Mouse (Mus musculus) left cerebral cortex, adult 2 months (tissue): ENCODE data around the gene Bnip3. TPM values are rescaled to one million over a fixed set of nuclear protein-coding genes. Genes with fewer than 3 reads are reported as not detected.

Experiments used
- DNase-seq, 2 experiments: peaks; one replicate each; pipeline ENCODE4 v3.0.0; 2021 to 2022; ENCODE audit warnings: low spot score in 2 of 2, mixed read lengths in 1 of 2; ENCODE audit errors: extremely low spot score in 1 of 2
- H3K27ac ChIP-seq: fragments of 200-600 bp; 2 replicates; pipeline ENCODE4 v1.8.1; 2022
- H3K4me3 ChIP-seq: fragments of 200-600 bp; 2 replicates; pipeline ENCODE4 v1.8.1; 2022
- CTCF ChIP-seq: fragments of 200-600 bp; IDR thresholded peaks from 2 replicates; pipeline ENCODE4 v1.8.1; 2022; ENCODE audit warnings: antibody characterized with exemption, mild to moderate bottlenecking, moderate library complexity
- intact Hi-C: fragments of 180-260 bp; cut with DNase I; formaldehyde crosslinking; loops from one replicate; pipeline ENCODE4 v1.15.1; 2025
- total RNA-seq, 2 experiments: library from RNA; stranded (reverse); gene quantifications; 2 replicates each; pipeline ENCODE4 v1.2.3; 2021

Bnip3 gene
- total RNA-seq, 2 experiments from 2014 or later: 128 to 136 TPM

DNA sequence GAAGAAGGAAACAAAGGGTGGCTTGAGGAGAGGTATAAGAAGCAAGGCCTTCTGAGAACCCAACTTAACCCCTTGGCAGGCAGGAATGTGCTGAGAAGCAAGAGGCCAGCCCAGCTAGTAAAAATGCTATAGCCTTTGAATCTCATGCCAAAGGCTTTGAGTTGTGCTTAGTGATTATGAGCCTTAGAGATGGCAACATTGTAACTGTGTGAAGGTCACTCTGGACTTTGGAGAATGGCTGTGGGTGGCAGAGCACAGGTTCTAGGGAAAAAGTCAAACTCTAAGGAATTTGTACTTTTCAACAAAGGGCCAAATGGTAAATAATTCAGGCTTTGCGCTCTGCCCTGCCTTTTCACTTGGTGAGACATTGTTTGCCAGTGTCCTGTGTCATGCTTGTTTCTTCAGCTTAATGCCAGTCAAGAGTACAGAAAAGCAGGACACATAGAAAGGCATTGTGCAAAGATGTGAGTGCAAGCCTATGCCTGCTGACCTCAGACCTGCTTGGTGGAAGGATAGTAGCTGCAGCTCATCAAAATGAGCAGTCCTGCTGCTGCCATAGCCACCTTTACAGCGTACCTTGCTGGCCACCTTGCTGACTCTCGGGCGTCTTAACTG lies 55.8 kb downstream of the Bnip3 start:
- Histone ChIP-seq H3K4me3 (no peak overlapping the region), H3K27ac (no peak overlapping the region)
- TF ChIP-seq CTCF: no peak
- no peak for DNase-seq
- intact Hi-C loops: no loop called here

DNA sequence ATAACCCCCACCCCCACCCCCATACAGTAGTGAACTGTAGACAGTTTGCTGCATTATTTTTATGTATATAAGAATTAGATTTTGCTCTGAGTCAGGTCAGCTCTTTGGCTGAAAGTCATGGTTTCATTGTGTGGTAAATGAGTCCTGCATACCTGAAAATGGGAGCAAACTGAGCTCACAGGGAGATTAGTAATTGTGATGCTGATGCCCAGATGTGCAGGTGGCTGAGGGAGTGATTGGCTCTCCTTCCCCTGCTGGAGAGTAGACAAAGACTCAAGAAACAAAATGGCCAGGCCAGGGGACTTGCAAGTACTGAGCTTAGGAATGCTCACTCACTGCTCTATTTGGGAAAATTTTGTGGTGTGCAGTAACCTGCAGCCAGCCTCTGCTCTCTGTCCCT lies 59.2 kb downstream of the Bnip3 start:
- intact Hi-C loops: no loop called here
- no peak for DNase-seq
- H3K27ac ChIP-seq: no peak overlapping the region
- no peak overlapping the region for H3K4me3 ChIP-seq
- TF ChIP-seq CTCF: no peak

DNA sequence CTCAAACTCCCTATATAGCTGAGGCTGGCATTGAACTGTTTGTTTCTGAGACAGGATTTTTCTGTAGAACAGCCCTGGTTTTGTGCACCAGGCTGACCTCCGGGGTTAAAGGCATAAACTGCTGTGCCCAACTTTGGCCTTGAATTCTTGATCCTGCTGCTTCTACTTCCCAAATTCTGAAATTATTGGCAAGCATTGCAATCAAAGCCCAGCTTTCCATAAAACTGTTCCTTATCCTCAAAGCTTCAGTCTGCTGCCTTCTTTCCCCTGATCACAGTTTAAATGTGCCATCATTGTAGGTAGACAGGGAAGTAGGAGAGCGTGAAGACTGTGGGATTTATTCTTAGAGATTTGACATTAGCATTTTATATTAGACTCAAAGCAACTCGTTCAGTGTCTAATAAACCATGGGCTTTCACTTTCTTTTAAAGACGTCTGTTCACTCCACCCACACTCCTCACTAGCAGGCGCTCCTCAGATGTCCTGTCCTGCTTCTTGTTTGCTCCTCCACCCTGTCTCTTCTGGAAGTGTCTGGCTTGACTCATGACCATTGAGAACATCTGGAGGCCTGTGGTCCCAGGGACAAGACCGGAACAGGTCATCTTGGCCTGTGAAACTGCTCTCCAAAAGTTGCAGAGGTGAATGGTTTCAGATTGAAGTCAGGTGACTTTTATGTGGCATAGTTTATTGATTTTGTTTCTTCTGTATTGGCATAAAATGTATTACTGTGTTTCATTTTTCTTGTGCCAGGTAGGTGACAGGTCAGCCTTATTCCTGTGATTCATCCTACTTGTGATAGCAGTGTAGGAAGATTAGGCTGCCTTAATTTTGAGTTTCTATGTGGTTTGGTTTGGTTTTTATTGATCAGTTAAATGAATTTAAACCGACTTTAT lies 61.0 kb downstream of the Bnip3 start:
- no peak overlapping the region for H3K4me3 ChIP-seq
- intact Hi-C loops: loop anchor here (10.0 kb wide), 1 partner anchor 537 kb away; the partner anchor contains the start of gene Inpp5a
- TF ChIP-seq CTCF: no peak
- no peak overlapping the region for H3K27ac ChIP-seq
- no peak for DNase-seq

DNA sequence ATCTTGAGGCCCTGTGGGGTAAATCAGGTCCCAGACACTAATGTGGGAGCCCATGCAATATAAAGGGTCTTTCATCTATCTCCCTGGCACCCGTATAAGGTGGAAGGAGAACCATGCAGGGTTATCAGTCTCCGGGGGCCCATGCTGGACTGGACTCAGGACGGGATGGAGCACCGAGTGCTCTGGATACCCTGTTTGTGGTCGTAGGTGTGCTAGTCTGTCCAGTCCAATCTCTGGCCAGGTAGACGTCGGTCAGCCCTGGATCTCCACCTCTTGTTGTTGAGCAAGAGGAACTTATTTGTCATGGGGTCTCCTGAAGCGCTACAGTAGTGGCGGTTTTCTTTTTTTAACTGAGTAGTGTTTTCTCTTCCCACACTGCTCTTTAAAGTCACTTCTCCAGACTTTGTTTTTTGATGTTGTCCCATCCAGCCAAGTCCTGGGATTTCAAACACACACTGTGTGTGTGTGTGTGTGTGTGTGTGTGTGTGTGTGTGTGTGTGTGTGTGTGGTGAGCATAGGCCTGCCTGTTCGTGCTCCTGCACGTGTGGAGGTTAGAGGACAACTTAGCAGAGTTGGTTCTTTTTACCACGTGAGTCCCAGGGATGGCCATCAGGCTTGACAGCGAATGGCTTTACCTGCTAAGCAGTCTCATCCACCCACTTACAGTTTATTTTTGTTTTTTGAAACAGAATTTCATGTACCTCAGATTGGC lies 61.8 kb downstream of the Bnip3 start:
- peak overlapping the region; percentile 91 for H3K4me3 ChIP-seq
- intact Hi-C loops: loop anchor here (10.0 kb wide), 1 partner anchor 537 kb away; the partner anchor contains the start of gene Inpp5a
- no peak for TF ChIP-seq CTCF
- no peak for DNase-seq
- H3K27ac ChIP-seq: peak overlapping the region; percentile 85; the same call in 1 of the 2 replicates

DNA sequence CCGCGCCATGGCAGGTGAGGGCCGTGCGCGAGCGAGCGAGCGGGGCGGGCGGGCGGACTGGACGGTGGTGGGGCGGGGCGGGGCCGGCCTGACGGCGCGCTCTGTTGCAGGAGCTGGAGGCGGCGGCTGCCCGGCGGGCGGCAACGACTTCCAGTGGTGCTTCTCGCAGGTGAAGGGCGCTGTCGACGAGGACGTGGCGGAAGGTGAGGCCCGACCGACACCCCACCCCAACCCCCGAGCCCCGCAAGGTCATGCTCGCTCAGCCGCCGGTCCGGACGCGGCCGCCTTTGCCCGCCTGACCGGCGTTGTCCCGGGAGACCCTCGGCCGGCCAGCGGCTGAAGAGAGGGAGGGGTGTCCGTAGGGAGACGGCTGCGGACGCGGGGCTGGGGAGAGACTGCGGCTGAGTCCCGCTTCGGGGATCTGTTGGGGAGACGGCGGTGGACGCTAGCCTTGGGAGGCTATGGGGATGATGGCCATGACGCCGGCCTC lies 62.8 kb downstream of the Bnip3 start:
- no peak for TF ChIP-seq CTCF
- no peak for DNase-seq
- intact Hi-C loops: loop anchor here (10.0 kb wide), 1 partner anchor 538 kb away; the partner anchor contains the start of gene Inpp5a
- peak overlapping the region; percentile 85 for H3K27ac ChIP-seq
- H3K4me3 ChIP-seq: peak overlapping the region; percentile 91

DNA sequence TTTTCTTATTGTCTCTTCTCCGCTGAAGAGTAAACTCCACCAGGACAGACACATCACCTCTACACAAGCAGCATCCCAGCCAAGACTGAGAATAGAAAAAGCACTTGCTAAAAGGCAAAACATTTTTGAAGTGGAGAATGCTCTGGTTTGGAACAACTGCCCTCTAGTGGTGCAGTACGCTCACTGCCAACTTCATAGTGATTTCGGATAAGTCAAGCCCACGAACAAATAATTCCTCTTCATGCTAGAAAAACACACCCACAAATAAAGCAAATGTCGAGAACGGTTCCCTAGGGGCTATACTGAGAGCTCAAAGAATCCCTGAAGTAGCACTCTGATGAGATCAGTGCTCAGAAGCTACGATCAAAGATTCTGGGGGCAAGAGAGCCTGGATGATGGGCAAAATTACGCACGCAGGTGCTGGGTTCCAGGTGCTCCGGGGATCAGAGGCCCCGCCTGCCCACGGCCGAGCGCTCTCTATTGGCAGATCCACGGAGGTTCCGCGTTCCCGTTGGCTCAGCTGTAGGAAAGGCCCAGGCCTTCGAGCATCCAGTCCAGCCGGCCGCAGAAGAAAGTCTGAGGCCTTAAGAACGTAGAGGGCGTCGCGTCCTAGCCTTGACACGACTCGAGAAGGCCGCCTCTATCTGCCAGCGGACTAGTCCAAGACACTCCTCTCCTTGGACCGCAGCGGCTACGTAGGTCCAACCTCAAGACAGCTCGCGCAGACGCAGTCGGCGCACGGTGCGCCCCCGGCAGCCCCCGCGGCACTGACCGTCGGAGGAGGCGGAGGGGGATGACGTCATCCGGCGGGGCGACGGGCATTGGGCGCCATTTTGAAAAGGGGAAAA lies 63.6 kb downstream of the Bnip3 start, which contains the start of the genes Ppp2r2d and Mapk1ip1:
Gene Ppp2r2d, plus strand, starts transcription at position 536 of the 848 bp plus-strand sequence.
Gene Mapk1ip1, minus strand, starts transcription at position 730 of the 848 bp plus-strand sequence.
- H3K27ac ChIP-seq: peak within 1 kb of the TSS; percentile 94
- intact Hi-C loops: loop anchor here (10.0 kb wide), 1 partner anchor 539 kb away; the partner anchor contains the start of gene Inpp5a
- DNase-seq: peak; percentile 95 to 97
- TF ChIP-seq CTCF: peak; percentile 88
- H3K4me3 ChIP-seq: peak within 1 kb of the TSS; percentile 91

DNA sequence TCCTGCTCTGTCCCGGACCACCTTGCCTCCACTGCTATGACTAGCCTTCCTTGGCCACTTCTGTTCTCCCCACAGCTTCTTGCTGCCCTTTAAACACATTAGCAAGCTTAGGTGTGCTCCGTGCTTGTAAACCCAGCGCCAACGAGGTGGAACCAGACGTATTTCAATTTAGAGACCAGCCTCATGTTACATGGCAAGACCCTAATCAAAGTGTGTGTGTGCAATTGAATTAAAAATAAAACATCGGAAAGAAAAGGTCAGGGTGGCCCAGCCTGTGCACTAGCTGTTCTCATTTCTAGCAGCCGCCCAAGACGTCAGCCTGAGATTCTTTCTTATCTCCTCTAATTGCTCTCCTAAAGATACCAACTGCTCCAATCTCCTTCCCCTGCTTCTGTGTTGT lies 64.2 kb downstream of the Bnip3 start:
- Histone ChIP-seq H3K4me3 (peak overlapping the region; percentile 91), H3K27ac (peak overlapping the region; percentile 20)
- no peak for TF ChIP-seq CTCF
- no peak for DNase-seq
- intact Hi-C loops: loop anchor here (10.0 kb wide), 1 partner anchor 540 kb away; the partner anchor contains the start of gene Inpp5a

DNA sequence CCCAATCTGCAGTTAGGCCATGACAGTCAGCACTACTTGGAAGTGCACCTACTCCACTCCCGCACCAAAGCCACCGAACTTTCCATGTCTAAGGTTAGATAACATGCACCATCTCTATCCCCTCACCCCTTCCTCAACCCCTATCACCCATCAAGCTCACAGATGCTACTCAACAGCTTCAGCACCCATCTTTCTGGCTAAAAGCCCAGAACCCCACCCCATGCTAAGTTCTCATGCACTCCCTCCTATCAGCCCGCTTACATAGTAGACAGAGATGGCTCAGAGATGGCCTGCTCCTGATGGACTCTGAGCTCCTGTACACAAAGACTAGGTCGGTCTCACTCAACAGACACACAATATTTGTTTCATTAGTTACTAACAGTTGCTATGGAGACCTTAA lies 65.9 kb downstream of the Bnip3 start:
- DNase-seq: no peak
- TF ChIP-seq CTCF: no peak
- Histone ChIP-seq H3K4me3 (peak overlapping the region; percentile 20; the same call in 1 of the 2 replicates), H3K27ac (no peak overlapping the region)
- intact Hi-C loops: loop anchor here (10.0 kb wide), 1 partner anchor 541 kb away; the partner anchor contains the start of gene Inpp5a

DNA sequence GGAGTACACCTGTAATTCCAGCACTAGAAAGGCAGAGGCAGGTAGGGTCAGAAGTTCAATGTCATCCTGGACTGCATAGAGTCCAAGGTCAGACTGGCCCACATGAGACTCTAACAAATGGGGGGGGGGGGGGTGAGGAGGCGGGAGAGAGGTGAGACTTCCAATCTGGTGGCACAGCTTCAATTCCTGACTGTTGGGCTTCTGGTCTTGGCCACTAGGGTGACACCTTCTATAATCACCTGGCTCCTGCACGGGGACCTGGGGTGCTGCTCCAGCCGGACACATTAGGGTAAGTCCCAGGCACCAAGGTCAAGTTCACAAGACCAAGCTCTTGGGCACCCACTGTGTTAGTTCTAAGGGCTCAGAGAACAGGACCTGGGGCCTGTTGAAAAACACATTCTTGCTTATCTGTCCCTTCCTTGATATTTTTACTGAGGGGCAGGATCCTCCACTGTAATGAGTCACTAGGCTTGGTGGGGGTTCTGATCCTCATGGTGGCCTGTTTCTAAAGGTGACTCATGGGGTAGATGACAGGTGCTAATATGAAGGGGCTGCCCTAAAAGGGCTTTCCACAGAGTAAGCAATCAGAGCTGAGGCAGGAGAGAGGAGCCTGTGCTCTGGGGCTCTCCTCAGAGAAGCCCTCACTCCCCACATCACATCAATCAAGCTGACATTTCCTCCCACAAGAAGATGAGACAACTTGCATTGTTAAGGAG lies 67.7 kb downstream of the Bnip3 start:
- TF ChIP-seq CTCF: no peak
- intact Hi-C loops: loop anchor here (10.0 kb wide), 1 partner anchor 543 kb away; the partner anchor contains the start of gene Inpp5a
- no peak overlapping the region for H3K27ac ChIP-seq
- DNase-seq: no peak
- H3K4me3 ChIP-seq: no peak overlapping the region

Other genes starting within 250 kb of the Bnip3 start
- gene Ppp2r2d, start 63.4 kb downstream of the Bnip3 start, total RNA-seq: 10 to 100 TPM; 63.3 to 69.5 TPM
- 10 to 100 TPM; 39.6 to 44.7 TPM for gene Mapk1ip1, start 63.2 kb downstream of the Bnip3 start, total RNA-seq
- gene Jakmip3, start 31.2 kb upstream of the Bnip3 start, total RNA-seq: 10 to 100 TPM; 54.0 to 54.7 TPM
- gene Dpysl4, start 176.5 kb upstream of the Bnip3 start, total RNA-seq: 10 to 100 TPM; 48.2 to 56.9 TPM